ENCODE assay signal across 8 mouse cellular contexts in the genomic region with DNA sequence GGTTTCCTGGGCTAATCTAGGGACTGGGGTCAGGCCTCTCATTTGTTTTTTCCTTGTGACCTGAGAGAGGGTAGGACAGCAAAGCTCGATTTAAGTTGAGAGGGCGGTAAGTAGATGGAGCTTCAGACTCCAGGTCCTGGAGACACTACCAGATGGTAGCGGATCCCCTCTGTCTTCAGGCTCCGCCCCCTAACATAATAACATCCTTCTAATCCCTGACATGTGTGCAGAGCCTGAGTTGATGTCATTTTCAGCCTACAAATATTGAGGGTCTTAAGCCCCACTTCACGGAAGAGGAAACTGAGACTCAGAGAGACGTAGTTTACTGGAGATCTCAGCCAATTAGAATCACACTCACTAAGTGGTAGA. TPM values are rescaled to one million over a fixed set of nuclear protein-coding genes. Genes with fewer than 3 reads are reported as not detected.
DNase-seq lines count a peak whose midpoint lies in the region; ATAC-seq and TF ChIP-seq lines count a peak whose summit lies in the region.

No protein-coding gene starts in this region.

- DNase-seq in kidney, postnatal 4 days, result no peak
- no peak for DNase-seq in adrenal gland, adult 2 months
- DNase-seq in spleen, adult 12 weeks (ENCODE audit: low spot score), result no peak
- no peak for DNase-seq in embryo, embryonic 10.5 days (ENCODE audit: low spot score)

- H3K27me3 ChIP-seq in kidney, embryonic 16.5 days (ENCODE audit: insufficient read depth, low read length), result peaks cover 9% of the 10 kb centered on the region; the same call in 1 of the 2 replicates
- no peaks in the 10 kb centered on the region for H3K27me3 ChIP-seq in hindbrain, embryonic 16.5 days (replicated peaks; ENCODE audit: control insufficient read depth, insufficient read depth, low read length)
- H3K27me3 ChIP-seq in midbrain, embryonic 16.5 days (ENCODE audit: control insufficient read depth, insufficient read depth, low read depth, low read length), result no peaks in the 10 kb centered on the region; the same call in 1 of the 2 replicates

- no peak for TF ChIP-seq POLR2A in cortical plate, adult 2 months (IDR thresholded peaks at IDR 0.05; ENCODE audit: extremely low read depth, insufficient read depth, low read length)

- peak overlapping the region; percentile 94 for H3K4me2 ChIP-seq in kidney, embryonic 16.5 days (replicated peaks; ENCODE audit: low read depth, low read length)
- H3K4me2 ChIP-seq in hindbrain, embryonic 16.5 days (ENCODE audit: low read length), result peak overlapping the region; percentile 67
- peak overlapping the region; percentile 70 for H3K4me2 ChIP-seq in midbrain, embryonic 16.5 days (ENCODE audit: low read length)

- peaks cover 30% of the 10 kb centered on the region for H3K4me1 ChIP-seq in kidney, embryonic 16.5 days (ENCODE audit: insufficient read depth, low read length)
- H3K4me1 ChIP-seq in cortical plate, adult 2 months (ENCODE audit: control insufficient read depth, insufficient read depth, low read length), result peaks cover 9% of the 10 kb centered on the region
- H3K4me1 ChIP-seq in hindbrain, embryonic 16.5 days (ENCODE audit: control insufficient read depth, insufficient read depth, low read depth, low read length), result peaks cover 48% of the 10 kb centered on the region
- peaks cover 54% of the 10 kb centered on the region for H3K4me1 ChIP-seq in midbrain, embryonic 16.5 days (ENCODE audit: control insufficient read depth, insufficient read depth, low read length)

- H3K27ac ChIP-seq in kidney, embryonic 16.5 days (ENCODE audit: low read length), result peak overlapping the region; percentile 98
- H3K27ac ChIP-seq in cortical plate, adult 2 months (ENCODE audit: insufficient read depth, low read length), result peak overlapping the region; percentile 100
- H3K27ac ChIP-seq in hindbrain, embryonic 16.5 days (ENCODE audit: low read depth, low read length), result peak overlapping the region; percentile 99
- H3K27ac ChIP-seq in midbrain, embryonic 16.5 days (ENCODE audit: low read length), result peak overlapping the region; percentile 100

- H3K9ac ChIP-seq in kidney, embryonic 16.5 days (replicated peaks; ENCODE audit: low read length), result peak overlapping the region; percentile 98
- H3K9ac ChIP-seq in hindbrain, embryonic 16.5 days (ENCODE audit: low read depth, low read length), result peak overlapping the region; percentile 94
- peak overlapping the region; percentile 98 for H3K9ac ChIP-seq in midbrain, embryonic 16.5 days (ENCODE audit: low read depth, low read length)

- 0 out of 2 replicates have a peak, but pooled peaks cover 4% of the 10 kb centered on the region for H3K36me3 ChIP-seq in kidney, embryonic 16.5 days (ENCODE audit: insufficient read depth, low read length)
- peaks cover 3% of the 10 kb centered on the region; the same call in 1 of the 2 replicates for H3K36me3 ChIP-seq in hindbrain, embryonic 16.5 days (ENCODE audit: control insufficient read depth, insufficient read depth, low read length)
- peaks cover 7% of the 10 kb centered on the region for H3K36me3 ChIP-seq in midbrain, embryonic 16.5 days (ENCODE audit: control insufficient read depth, insufficient read depth, low read length)

- peak; percentile 23 for ATAC-seq in kidney, embryonic 16.5 days (ENCODE audit: low FRiP score, low TSS enrichment)
- ATAC-seq in hindbrain, embryonic 16.5 days, result peak; percentile 41
- ATAC-seq in midbrain, embryonic 16.5 days, result peak; percentile 36

- no peaks in the 10 kb centered on the region for H3K9me3 ChIP-seq in kidney, embryonic 16.5 days (ENCODE audit: low read length)
- H3K9me3 ChIP-seq in hindbrain, embryonic 16.5 days (ENCODE audit: control insufficient read depth, low read length), result no peaks in the 10 kb centered on the region
- no peaks in the 10 kb centered on the region for H3K9me3 ChIP-seq in midbrain, embryonic 16.5 days (replicated peaks; ENCODE audit: control insufficient read depth, low read length, poor library complexity, severe bottlenecking)

- WGBS in kidney, embryonic 16.5 days, result 25% methylated on average over 6 of the region's 6 CpGs
- 15% methylated on average over 6 of the region's 6 CpGs for WGBS in hindbrain, embryonic 16.5 days
- WGBS in midbrain, embryonic 16.5 days, result 19% methylated on average over 6 of the region's 6 CpGs

- no peak for TF ChIP-seq CTCF in cortical plate, adult 2 months (IDR thresholded peaks at IDR 0.05; ENCODE audit: extremely low read depth, insufficient read depth, low read length)

- peak overlapping the region; percentile 96 for H3K4me3 ChIP-seq in kidney, embryonic 16.5 days (ENCODE audit: low read length)
- H3K4me3 ChIP-seq in cortical plate, adult 2 months (ENCODE audit: insufficient read depth, low read length), result peak overlapping the region; percentile 84
- H3K4me3 ChIP-seq in hindbrain, embryonic 16.5 days (ENCODE audit: low read length), result peak overlapping the region; percentile 64
- H3K4me3 ChIP-seq in midbrain, embryonic 16.5 days (ENCODE audit: low read depth, low read length), result peak overlapping the region; percentile 88

RNA-seq across cellular contexts. Expression of gene Trp53inp2, which starts 1.5 kb away (rescaled TPM):
- polyA plus RNA-seq in kidney, embryonic 16.5 days (2015; fragmentation: Nextera tagmentation; extraction: Ambion mirVana), result 28.5 and 36.9 TPM in 2 replicates
- polyA plus RNA-seq in cortical plate, adult 2 months (2012; rRNA removed), result 151 and 170 TPM in 2 replicates
- 92.1 and 116 TPM in 2 replicates for polyA plus RNA-seq in hindbrain, embryonic 16.5 days (2015; fragmentation: Nextera tagmentation; extraction: Ambion mirVana)
- polyA plus RNA-seq in midbrain, embryonic 16.5 days (2015; fragmentation: Nextera tagmentation; extraction: Ambion mirVana), result 93.1 and 100 TPM in 2 replicates
- total RNA-seq in adrenal gland, adult 2 months (2021), result 100 to 1,000 TPM; 221 to 429 TPM
- 714 and 755 TPM in 2 replicates for polyA plus RNA-seq in adrenal gland, adult 2 months (2012; rRNA removed)

RNA-seq across cellular contexts. Expression of gene Pigu, which starts 25.1 kb away (rescaled TPM):
- polyA plus RNA-seq in kidney, embryonic 16.5 days (2015; fragmentation: Nextera tagmentation; extraction: Ambion mirVana), result 65.0 and 72.5 TPM in 2 replicates
- polyA plus RNA-seq in cortical plate, adult 2 months (2012; rRNA removed), result 36.9 and 39.9 TPM in 2 replicates
- 64.6 and 67.7 TPM in 2 replicates for polyA plus RNA-seq in hindbrain, embryonic 16.5 days (2015; fragmentation: Nextera tagmentation; extraction: Ambion mirVana)
- polyA plus RNA-seq in midbrain, embryonic 16.5 days (2015; fragmentation: Nextera tagmentation; extraction: Ambion mirVana), result 64.7 and 65.0 TPM in 2 replicates
- 10 to 100 TPM; 41.2 to 41.5 TPM for total RNA-seq in adrenal gland, adult 2 months (2021)
- 19.6 TPM in 2 replicates for polyA plus RNA-seq in adrenal gland, adult 2 months (2012; rRNA removed)
